Mouse (Mus musculus) forebrain, embryonic 16.5 days (tissue): ENCODE data around the gene Nr1d1. TPM values are rescaled to one million over a fixed set of nuclear protein-coding genes. Genes with fewer than 3 reads are reported as not detected.

Experiments used
- ATAC-seq: fragments of 200-750 bp; cut with Nextera tagmentation; 2 replicates; pipeline ENCODE4 v1.8.0; 2017; ENCODE audit warnings: mild to moderate bottlenecking, moderate library complexity
- H3K27ac ChIP-seq: fragments of 300-500 bp; sonication (generic); 2 replicates; pipeline ENCODE4 v1.5.1; 2014; ENCODE audit warnings: low read length, control low read depth
- H3K27me3 ChIP-seq: fragments of 300-500 bp; sonication (generic); replicated peaks from 2 replicates; pipeline ENCODE4 v1.6.1; 2014; ENCODE audit warnings: low read length; ENCODE audit not compliant: control insufficient read depth, insufficient read depth
- H3K36me3 ChIP-seq: fragments of 300-500 bp; sonication (generic); 2 replicates; pipeline ENCODE4 v1.6.1; 2014; ENCODE audit not compliant: control insufficient read depth, insufficient read depth
- H3K4me1 ChIP-seq: fragments of 300-500 bp; sonication (generic); replicated peaks from 2 replicates; pipeline ENCODE4 v1.6.1; 2014; ENCODE audit warnings: low read length; ENCODE audit not compliant: control insufficient read depth, insufficient read depth
- H3K4me2 ChIP-seq: fragments of 300-500 bp; sonication (generic); 2 replicates; pipeline ENCODE4 v1.6.1; 2014; ENCODE audit warnings: mild to moderate bottlenecking, low read length, control low read depth
- H3K4me3 ChIP-seq: fragments of 300-500 bp; sonication (generic); replicated peaks from 2 replicates; pipeline ENCODE4 v1.5.1; 2014; ENCODE audit warnings: mild to moderate bottlenecking, low read length, control low read depth
- H3K9ac ChIP-seq: fragments of 300-500 bp; sonication (generic); replicated peaks from 2 replicates; pipeline ENCODE4 v1.6.1; 2014; ENCODE audit warnings: low read depth, low read length, control low read depth
- H3K9me3 ChIP-seq: fragments of 300-500 bp; sonication (generic); 2 replicates; pipeline ENCODE4 v1.6.1; 2016; ENCODE audit warnings: low read length; ENCODE audit not compliant: control insufficient read depth
- WGBS: fragments of 180-500 bp; shearing (Covaris S2); extraction: QIAGEN DNeasy Blood & Tissue Kit; methylation state at CpG from one replicate; pipeline ENCODE4 v1.1.7; 2014; 5-methylcytosine and 5-hydroxymethylcytosine counted together
- polyA plus RNA-seq: library from polyadenylated mRNA; unstranded; fragments of >200 nt; fragmentation: Nextera tagmentation; extraction: Ambion mirVana; gene quantifications from 2 replicates; pipeline ENCODE4 v1.2.1, GENCODE M21; 2015

Gene Nr1d1
- polyA plus RNA-seq, 1 experiment from 2014 or later: 4.0 TPM

GRCm38 (mm10) chr11:98789219-98789807 lies 14.2 kb upstream of the Nr1d1 start:
- H3K27ac ChIP-seq: peak overlapping the region; percentile 35; the same call in 1 of the 2 replicates
- no peaks in the 10 kb centered on the region for H3K9me3 ChIP-seq
- H3K4me2 ChIP-seq: peak overlapping the region; percentile 96
- no peaks in the 10 kb centered on the region for H3K27me3 ChIP-seq
- under 1% methylated on average over 25 of the region's 25 CpGs for WGBS
- H3K4me1 ChIP-seq: peaks cover 51% of the 10 kb centered on the region
- peak overlapping the region; percentile 51 for H3K4me3 ChIP-seq
- no peaks in the 10 kb centered on the region for H3K36me3 ChIP-seq
- peak overlapping the region; percentile 50 for H3K9ac ChIP-seq
- peak; percentile 18; the same call in 1 of the 2 replicates for ATAC-seq

DNA sequence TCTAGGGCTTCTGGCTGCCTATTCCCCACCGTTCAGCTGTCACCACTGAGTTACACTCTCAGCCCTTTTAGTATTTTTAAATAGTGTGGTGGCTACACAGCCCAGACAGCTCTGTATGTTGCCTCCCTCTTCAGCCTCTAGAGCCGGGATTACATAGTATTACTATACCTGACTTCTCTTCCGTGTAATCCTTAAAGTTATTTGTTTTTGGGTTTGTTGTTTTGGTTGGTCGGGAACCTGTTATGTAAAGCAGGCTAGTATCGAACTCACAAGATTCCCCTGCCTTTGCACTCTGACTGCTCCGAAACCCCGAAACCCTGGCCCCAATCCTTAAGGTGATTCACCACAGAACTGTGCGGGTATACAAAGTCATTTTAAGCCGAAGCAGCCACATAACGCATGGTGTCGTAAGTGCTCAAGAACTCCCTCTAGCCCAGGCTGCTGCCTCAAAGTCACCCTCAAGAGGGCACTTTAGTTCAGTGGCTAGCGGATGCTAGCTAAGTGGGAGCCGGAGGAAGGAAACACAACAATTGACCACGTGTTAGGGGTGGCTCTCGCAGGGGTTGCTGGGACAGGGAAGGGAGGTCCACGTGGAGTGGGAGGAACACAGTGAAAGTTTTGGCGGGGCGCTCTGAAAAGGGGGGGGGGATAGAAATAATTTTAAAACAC lies 13.6 kb upstream of the Nr1d1 start:
- Histone ChIP-seq H3K9ac (peak overlapping the region; percentile 50), H3K27ac (peak overlapping the region; percentile 54), H3K4me2 (peak overlapping the region; percentile 96), H3K9me3 (no peaks in the 10 kb centered on the region), H3K27me3 (no peaks in the 10 kb centered on the region), H3K36me3 (no peaks in the 10 kb centered on the region), H3K4me1 (peaks cover 50% of the 10 kb centered on the region), H3K4me3 (peak overlapping the region; percentile 51)
- 10% methylated on average over 18 of the region's 18 CpGs for WGBS
- ATAC-seq: peak; percentile 84

DNA sequence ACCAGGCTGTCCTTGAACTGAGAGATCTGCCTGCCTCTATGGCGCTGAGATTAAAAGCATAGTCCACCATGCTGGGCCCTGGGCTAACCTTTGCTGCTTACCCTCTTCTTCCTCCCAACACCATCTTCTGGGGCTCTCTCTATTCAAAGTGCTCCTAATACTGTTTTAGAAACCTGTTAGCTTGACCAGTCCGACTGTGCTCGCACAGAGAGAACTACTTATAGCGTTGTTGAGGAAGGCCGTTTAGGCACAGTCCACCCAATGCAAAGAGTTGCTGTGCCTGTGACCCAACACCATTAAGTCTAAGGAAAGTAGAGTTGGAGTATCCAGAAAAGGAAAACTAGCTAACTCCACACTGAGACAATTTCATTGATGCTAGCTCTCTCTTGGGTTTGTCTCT lies 13.0 kb upstream of the Nr1d1 start:
- H3K36me3 ChIP-seq: no peaks in the 10 kb centered on the region
- peaks cover 50% of the 10 kb centered on the region for H3K4me1 ChIP-seq
- H3K4me3 ChIP-seq: no peak overlapping the region
- no peaks in the 10 kb centered on the region for H3K9me3 ChIP-seq
- H3K4me2 ChIP-seq: peak overlapping the region; percentile 96; the same call in 1 of the 2 replicates
- no peaks in the 10 kb centered on the region for H3K27me3 ChIP-seq
- no peak for ATAC-seq
- H3K27ac ChIP-seq: peak overlapping the region; percentile 54
- WGBS: 91% methylated on average over 5 of the region's 5 CpGs
- no peak overlapping the region for H3K9ac ChIP-seq

GRCm38 (mm10) chr11:98787691-98788090 lies 12.6 kb upstream of the Nr1d1 start:
- WGBS: 86% methylated on average over 1 of the region's 1 CpGs
- Histone ChIP-seq H3K27ac (no peak overlapping the region), H3K4me2 (no peak overlapping the region), H3K4me3 (no peak overlapping the region), H3K27me3 (no peaks in the 10 kb centered on the region), H3K9ac (no peak overlapping the region), H3K36me3 (no peaks in the 10 kb centered on the region), H3K9me3 (no peaks in the 10 kb centered on the region), H3K4me1 (peaks cover 52% of the 10 kb centered on the region)
- no peak for ATAC-seq

DNA sequence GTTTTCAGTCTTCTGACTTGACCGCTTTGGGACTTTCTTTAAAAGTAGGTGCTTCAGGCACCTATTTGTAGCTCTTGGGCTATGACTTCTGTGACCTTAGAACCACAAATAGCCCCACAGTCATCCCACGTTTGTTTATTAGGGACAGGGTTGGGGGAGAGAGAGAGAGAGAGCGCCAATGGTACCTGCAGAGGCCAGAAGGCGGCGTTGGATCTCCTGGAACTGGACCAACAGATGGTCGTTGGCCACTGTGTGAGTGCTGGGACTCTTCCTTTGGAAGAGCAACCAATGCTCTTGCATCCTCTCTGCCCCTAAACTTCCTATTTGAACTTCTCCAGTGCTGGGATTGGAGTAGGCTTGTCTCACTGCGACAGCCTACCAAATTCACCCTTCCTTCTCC lies 12.1 kb upstream of the Nr1d1 start:
- no peak for ATAC-seq
- Histone ChIP-seq H3K9ac (no peak overlapping the region), H3K4me1 (peaks cover 56% of the 10 kb centered on the region), H3K4me2 (no peak overlapping the region), H3K9me3 (no peaks in the 10 kb centered on the region), H3K4me3 (no peak overlapping the region), H3K27ac (peak overlapping the region; percentile 20; the same call in 1 of the 2 replicates), H3K27me3 (no peaks in the 10 kb centered on the region), H3K36me3 (no peaks in the 10 kb centered on the region)
- WGBS: 33% methylated on average over 7 of the region's 7 CpGs

GRCm38 (mm10) chr11:98786359-98787214 lies 11.5 kb upstream of the Nr1d1 start:
- H3K4me1 ChIP-seq: peaks cover 63% of the 10 kb centered on the region
- ATAC-seq: peak; percentile 29
- H3K4me2 ChIP-seq: peak overlapping the region; percentile 41
- no peaks in the 10 kb centered on the region for H3K36me3 ChIP-seq
- H3K9ac ChIP-seq: peak overlapping the region; percentile 38; the same call in 1 of the 2 replicates
- H3K4me3 ChIP-seq: no peak overlapping the region
- 1% methylated on average over 13 of the region's 15 CpGs for WGBS
- peak overlapping the region; percentile 52 for H3K27ac ChIP-seq
- H3K9me3 ChIP-seq: no peaks in the 10 kb centered on the region
- H3K27me3 ChIP-seq: no peaks in the 10 kb centered on the region

DNA sequence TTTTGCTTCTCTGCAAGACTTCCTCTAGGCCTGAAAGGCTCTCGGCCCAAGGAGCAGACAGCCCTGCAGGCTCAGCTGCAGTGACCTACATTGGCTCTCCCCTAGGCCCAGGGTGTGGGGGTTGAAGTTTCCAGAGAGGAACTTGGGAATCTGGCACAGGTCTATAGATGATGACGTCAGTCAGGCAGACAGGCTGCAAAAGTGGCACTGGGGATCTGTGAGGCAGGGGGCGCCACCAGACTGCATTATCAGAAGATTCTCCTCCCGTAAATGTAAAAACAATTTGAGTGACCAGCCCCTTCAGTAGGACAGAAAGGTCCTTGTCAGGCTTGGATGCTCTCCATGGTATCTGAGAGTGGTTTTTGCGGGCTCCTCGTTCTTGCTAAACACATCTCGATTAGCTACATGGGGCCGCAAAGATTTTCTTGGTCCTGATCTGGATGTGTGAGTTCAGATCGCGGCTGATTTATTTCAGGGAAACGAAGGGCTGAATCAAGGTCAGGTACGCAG lies 10.7 kb upstream of the Nr1d1 start:
- 0 out of 2 replicates have a peak overlapping the region, but pooled peaks have one; percentile 12 for H3K4me3 ChIP-seq
- H3K36me3 ChIP-seq: no peaks in the 10 kb centered on the region
- H3K27me3 ChIP-seq: no peaks in the 10 kb centered on the region
- peak overlapping the region; percentile 38; the same call in 1 of the 2 replicates for H3K9ac ChIP-seq
- H3K9me3 ChIP-seq: no peaks in the 10 kb centered on the region
- ATAC-seq: no peak
- H3K4me1 ChIP-seq: peaks cover 68% of the 10 kb centered on the region
- 8% methylated on average over 12 of the region's 12 CpGs for WGBS
- H3K4me2 ChIP-seq: peak overlapping the region; percentile 41
- peak overlapping the region; percentile 52 for H3K27ac ChIP-seq

- WGBS: 65% methylated on average over 10 of the region's 10 CpGs
- Histone ChIP-seq H3K4me2 (no peak overlapping the region), H3K4me1 (peaks cover 68% of the 10 kb centered on the region), H3K27me3 (no peaks in the 10 kb centered on the region), H3K4me3 (no peak overlapping the region), H3K9ac (no peak overlapping the region), H3K27ac (peak overlapping the region; percentile 1; the same call in 1 of the 2 replicates), H3K9me3 (no peaks in the 10 kb centered on the region), H3K36me3 (no peaks in the 10 kb centered on the region)
- ATAC-seq: no peak
Observed at GRCm38 (mm10) chr11:98785214-98785613, 10.1 kb upstream of the Nr1d1 start.

DNA sequence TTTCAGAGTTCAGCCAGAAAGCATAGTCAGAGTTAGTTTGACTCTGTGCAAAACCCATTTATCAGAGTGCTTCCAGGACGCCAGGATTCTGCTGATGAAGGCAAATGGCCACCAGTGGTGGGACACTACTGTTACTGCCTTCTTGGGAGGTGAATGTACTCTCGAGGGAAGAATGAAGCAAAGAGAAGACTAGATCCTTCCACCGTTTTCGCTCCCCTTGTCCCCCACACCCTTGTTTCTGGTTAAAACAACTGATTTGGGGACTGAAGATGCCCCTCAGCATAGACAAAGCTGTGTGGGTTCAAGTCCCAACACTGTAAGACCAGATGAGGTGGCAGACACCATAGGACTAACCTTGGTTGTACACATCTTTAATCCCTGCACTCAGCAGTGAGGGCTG lies 9.0 kb upstream of the Nr1d1 start:
- Histone ChIP-seq H3K27me3 (no peaks in the 10 kb centered on the region), H3K4me2 (no peak overlapping the region), H3K9me3 (no peaks in the 10 kb centered on the region), H3K4me3 (no peak overlapping the region), H3K9ac (no peak overlapping the region), H3K4me1 (peaks cover 60% of the 10 kb centered on the region), H3K27ac (no peak overlapping the region), H3K36me3 (no peaks in the 10 kb centered on the region)
- no peak for ATAC-seq
- 80% methylated on average over 4 of the region's 4 CpGs for WGBS
